Mouse (Mus musculus): Measurements from ENCODE around the gene Atp2b2. TPM values are rescaled to one million over a fixed set of nuclear protein-coding genes. Genes with fewer than 3 reads are reported as not detected.

Gene Atp2b2
- total and polyA plus RNA-seq, 2 experiments from 2014 or later = 0.03 TPM; not detected in 1

- Histone ChIP-seq H3K4me2 (ENCODE audit: low read depth, low read length) (no peak overlapping the region), H3K4me1 (ENCODE audit: control insufficient read depth, insufficient read depth) (no peaks in the 10 kb centered on the region), H3K9me3 (replicated peaks; ENCODE audit: control insufficient read depth, low read length) (no peaks in the 10 kb centered on the region), H3K36me3 (replicated peaks; ENCODE audit: control insufficient read depth, insufficient read depth, low read length) (no peaks in the 10 kb centered on the region), H3K9ac (replicated peaks; ENCODE audit: low read depth, low read length) (no peak overlapping the region), H3K27me3 (ENCODE audit: control insufficient read depth, insufficient read depth, low read length) (0 out of 2 replicates have a peak, but pooled peaks cover 9% of the 10 kb centered on the region), H3K27ac (ENCODE audit: low read depth) (no peak overlapping the region), H3K4me3 (ENCODE audit: low read depth, low read length) (no peak overlapping the region)
- 19% methylated on average over 7 of the region's 7 CpGs for WGBS
- ATAC-seq (ENCODE audit: insufficient read depth, low read depth) = peak; percentile 41
- TF ChIP-seq CTCF (IDR thresholded peaks at IDR 0.05; ENCODE audit: low read depth) = peak; percentile 95
- TF ChIP-seq EP300 (IDR thresholded peaks at IDR 0.05; ENCODE audit: low read depth) = no peak
- DNase-seq (ENCODE audit: low spot score) = peak; percentile 61
These were observed 280.8 kb downstream of the Atp2b2 start for GRCm38 (mm10) chr6:113761644-113762043.

GRCm38 (mm10) chr6:113749119-113749685 is 293.2 kb downstream of the Atp2b2 start:
- H3K4me3 ChIP-seq (ENCODE audit: low read depth, low read length) = no peak overlapping the region
- DNase-seq (ENCODE audit: low spot score) = no peak
- H3K4me2 ChIP-seq (ENCODE audit: low read depth, low read length) = no peak overlapping the region
- no peak overlapping the region for H3K9ac ChIP-seq (replicated peaks; ENCODE audit: low read depth, low read length)
- no peak for ATAC-seq (ENCODE audit: insufficient read depth, low read depth)
- no peaks in the 10 kb centered on the region for H3K9me3 ChIP-seq (replicated peaks; ENCODE audit: control insufficient read depth, low read length)
- WGBS = 56% methylated on average over 17 of the region's 17 CpGs
- no peaks in the 10 kb centered on the region for H3K4me1 ChIP-seq (ENCODE audit: control insufficient read depth, insufficient read depth)
- TF ChIP-seq CTCF (IDR thresholded peaks at IDR 0.05; ENCODE audit: low read depth) (no peak), EP300 (IDR thresholded peaks at IDR 0.05; ENCODE audit: low read depth) (no peak)
- H3K27ac ChIP-seq (ENCODE audit: low read depth) = no peak overlapping the region
- no peaks in the 10 kb centered on the region for H3K36me3 ChIP-seq (replicated peaks; ENCODE audit: control insufficient read depth, insufficient read depth, low read length)
- H3K27me3 ChIP-seq (ENCODE audit: control insufficient read depth, insufficient read depth, low read length) = peaks cover 25% of the 10 kb centered on the region

- Histone ChIP-seq H3K9ac (replicated peaks; ENCODE audit: low read depth, low read length) (no peak overlapping the region), H3K4me3 (ENCODE audit: low read depth, low read length) (no peak overlapping the region), H3K27ac (ENCODE audit: low read depth) (no peak overlapping the region), H3K4me1 (ENCODE audit: control insufficient read depth, insufficient read depth) (no peaks in the 10 kb centered on the region), H3K36me3 (replicated peaks; ENCODE audit: control insufficient read depth, insufficient read depth, low read length) (no peaks in the 10 kb centered on the region), H3K9me3 (replicated peaks; ENCODE audit: control insufficient read depth, low read length) (no peaks in the 10 kb centered on the region), H3K27me3 (ENCODE audit: control insufficient read depth, insufficient read depth, low read length) (peaks cover 25% of the 10 kb centered on the region), H3K4me2 (ENCODE audit: low read depth, low read length) (no peak overlapping the region)
- ATAC-seq (ENCODE audit: insufficient read depth, low read depth) (no peak), DNase-seq (ENCODE audit: low spot score) (no peak)
- TF ChIP-seq EP300 (IDR thresholded peaks at IDR 0.05; ENCODE audit: low read depth) = no peak
- no peak for TF ChIP-seq CTCF (IDR thresholded peaks at IDR 0.05; ENCODE audit: low read depth)
- WGBS = 25% methylated on average over 26 of the region's 26 CpGs
These were observed 294.1 kb downstream of the Atp2b2 start for GRCm38 (mm10) chr6:113748351-113748750.

- no peak for DNase-seq (ENCODE audit: low spot score)
- peaks cover 25% of the 10 kb centered on the region for H3K27me3 ChIP-seq (ENCODE audit: control insufficient read depth, insufficient read depth, low read length)
These were observed 295.1 kb downstream of the Atp2b2 start for GRCm38 (mm10) chr6:113747284-113747683.

GRCm38 (mm10) chr6:113745117-113745516 is 297.3 kb downstream of the Atp2b2 start:
- Histone ChIP-seq H3K4me1 (ENCODE audit: control insufficient read depth, insufficient read depth) (no peaks in the 10 kb centered on the region), H3K27me3 (ENCODE audit: control insufficient read depth, insufficient read depth, low read length) (peaks cover 22% of the 10 kb centered on the region), H3K27ac (ENCODE audit: low read depth) (no peak overlapping the region), H3K9me3 (replicated peaks; ENCODE audit: control insufficient read depth, low read length) (no peaks in the 10 kb centered on the region), H3K4me2 (ENCODE audit: low read depth, low read length) (no peak overlapping the region), H3K9ac (replicated peaks; ENCODE audit: low read depth, low read length) (no peak overlapping the region), H3K4me3 (ENCODE audit: low read depth, low read length) (no peak overlapping the region), H3K36me3 (replicated peaks; ENCODE audit: control insufficient read depth, insufficient read depth, low read length) (no peaks in the 10 kb centered on the region)
- ATAC-seq (ENCODE audit: insufficient read depth, low read depth) (no peak), DNase-seq (ENCODE audit: low spot score) (no peak)
- TF ChIP-seq EP300 (IDR thresholded peaks at IDR 0.05; ENCODE audit: low read depth) = no peak
- no peak for TF ChIP-seq CTCF (IDR thresholded peaks at IDR 0.05; ENCODE audit: low read depth)

More at GRCm38 (mm10) chr6:113747284-113747683, 295.1 kb downstream of the Atp2b2 start:
- 70% methylated on average over 14 of the region's 14 CpGs for WGBS
- Histone ChIP-seq H3K9me3 (replicated peaks; ENCODE audit: control insufficient read depth, low read length) (no peaks in the 10 kb centered on the region), H3K4me1 (ENCODE audit: control insufficient read depth, insufficient read depth) (no peaks in the 10 kb centered on the region), H3K27ac (ENCODE audit: low read depth) (no peak overlapping the region), H3K9ac (replicated peaks; ENCODE audit: low read depth, low read length) (no peak overlapping the region), H3K36me3 (replicated peaks; ENCODE audit: control insufficient read depth, insufficient read depth, low read length) (no peaks in the 10 kb centered on the region), H3K4me2 (ENCODE audit: low read depth, low read length) (no peak overlapping the region), H3K4me3 (ENCODE audit: low read depth, low read length) (no peak overlapping the region)
- no peak for ATAC-seq (ENCODE audit: insufficient read depth, low read depth)
- TF ChIP-seq EP300 (IDR thresholded peaks at IDR 0.05; ENCODE audit: low read depth) (no peak), CTCF (IDR thresholded peaks at IDR 0.05; ENCODE audit: low read depth) (no peak)

GRCm38 (mm10) chr6:113743111-113743510 is 299.3 kb downstream of the Atp2b2 start:
- peaks cover 8% of the 10 kb centered on the region; the same call in 1 of the 2 replicates for H3K27me3 ChIP-seq (ENCODE audit: control insufficient read depth, insufficient read depth, low read length)
- no peak overlapping the region for H3K9ac ChIP-seq (replicated peaks; ENCODE audit: low read depth, low read length)
- no peak overlapping the region for H3K4me2 ChIP-seq (ENCODE audit: low read depth, low read length)
- no peaks in the 10 kb centered on the region for H3K9me3 ChIP-seq (replicated peaks; ENCODE audit: control insufficient read depth, low read length)
- H3K4me3 ChIP-seq (ENCODE audit: low read depth, low read length) = no peak overlapping the region
- DNase-seq (ENCODE audit: low spot score) (no peak), ATAC-seq (ENCODE audit: insufficient read depth, low read depth) (no peak)
- H3K4me1 ChIP-seq (ENCODE audit: control insufficient read depth, insufficient read depth) = peaks cover 5% of the 10 kb centered on the region
- 46% methylated on average over 1 of the region's 1 CpGs for WGBS
- no peak overlapping the region for H3K27ac ChIP-seq (ENCODE audit: low read depth)
- TF ChIP-seq EP300 (IDR thresholded peaks at IDR 0.05; ENCODE audit: low read depth) = no peak
- no peak for TF ChIP-seq CTCF (IDR thresholded peaks at IDR 0.05; ENCODE audit: low read depth)
- peaks cover 4% of the 10 kb centered on the region; the same call in 1 of the 2 replicates for H3K36me3 ChIP-seq (replicated peaks; ENCODE audit: control insufficient read depth, insufficient read depth, low read length)

Data from heart, postnatal 0 days (tissue).